Mouse (Mus musculus) kidney, adult 2 months (tissue): ENCODE results near the gene Pa2g4.

Experiments used
- CTCF ChIP-seq: fragments of 200-500 bp; conservative IDR thresholded peaks from 2 replicates; pipeline ENCODE4 v1.5.1; 2011; ENCODE audit warnings: low read depth, mild to moderate bottlenecking, control low read depth, low read length, moderate library complexity, mixed read lengths; ENCODE audit not compliant: insufficient read depth, insufficient read length
- POLR2A ChIP-seq: fragments of 200-500 bp; IDR thresholded peaks from one replicate; pipeline ENCODE4 v1.6.1; 2011; ENCODE audit warnings: low read depth, low read length, control low read depth

GRCm38 (mm10) chr10:128588136-128588535 is 22.3 kb upstream of the Pa2g4 start:
- TF ChIP-seq CTCF (no peak), POLR2A (no peak)
